Mouse (Mus musculus) gastrocnemius, adult 2 months (tissue): ENCODE measurements around the gene Sash1. TPM values are rescaled to one million over a fixed set of nuclear protein-coding genes. Genes with fewer than 3 reads are reported as not detected.
A peak's percentile ranks its signal among the peaks of the same experiment; 100 is the strongest.

Experiments
- DNase-seq: peaks from one replicate; pipeline ENCODE4 v3.0.0; 2022
- H3K27ac ChIP-seq: fragments of 200-600 bp; 2 replicates; pipeline ENCODE4 v1.8.1; 2022; ENCODE audit warnings: mild to moderate bottlenecking
- H3K4me3 ChIP-seq: fragments of 200-600 bp; 2 replicates; pipeline ENCODE4 v1.8.1; 2022; ENCODE audit warnings: mild to moderate bottlenecking, moderate library complexity
- CTCF ChIP-seq: fragments of 200-600 bp; IDR thresholded peaks from 2 replicates; pipeline ENCODE4 v1.8.1; 2022; ENCODE audit warnings: antibody characterized with exemption, mild to moderate bottlenecking, moderate library complexity
- intact Hi-C: fragments of 180-260 bp; cut with DNase I; formaldehyde crosslinking; loops from one replicate; pipeline ENCODE4 v1.15.1; 2025
- total RNA-seq, 2 experiments: library from RNA; stranded (reverse); gene quantifications; 2 replicates each; pipeline ENCODE4 v1.2.3; 2021

Gene Sash1
- total RNA-seq, 2 experiments from 2014 or later: 10.6 to 17.9 TPM

DNA sequence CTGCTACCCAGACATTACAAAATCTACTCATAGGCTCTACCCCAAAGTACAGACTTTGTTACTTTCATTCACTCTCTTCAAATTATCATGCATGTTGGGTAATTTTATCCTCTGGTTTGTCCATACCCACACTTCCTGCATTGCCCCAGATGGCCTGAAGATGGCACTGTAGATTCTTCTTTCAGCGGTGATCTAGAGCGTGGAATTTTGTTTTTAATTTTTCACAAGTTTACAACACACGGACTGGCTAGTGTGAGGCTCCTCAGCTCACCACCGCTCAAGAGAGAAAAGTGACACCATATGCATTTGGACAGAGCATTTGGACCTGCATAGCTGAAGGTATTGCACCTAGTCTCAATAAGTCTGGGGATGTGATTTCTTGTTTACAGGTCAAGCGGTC is 93.5 kb downstream of the Sash1 start:
- Histone ChIP-seq H3K4me3 (no peak overlapping the region), H3K27ac (no peak overlapping the region)
- intact Hi-C loops: no loop called here
- peak; percentile 89 for TF ChIP-seq CTCF
- peak; percentile 69 for DNase-seq

DNA sequence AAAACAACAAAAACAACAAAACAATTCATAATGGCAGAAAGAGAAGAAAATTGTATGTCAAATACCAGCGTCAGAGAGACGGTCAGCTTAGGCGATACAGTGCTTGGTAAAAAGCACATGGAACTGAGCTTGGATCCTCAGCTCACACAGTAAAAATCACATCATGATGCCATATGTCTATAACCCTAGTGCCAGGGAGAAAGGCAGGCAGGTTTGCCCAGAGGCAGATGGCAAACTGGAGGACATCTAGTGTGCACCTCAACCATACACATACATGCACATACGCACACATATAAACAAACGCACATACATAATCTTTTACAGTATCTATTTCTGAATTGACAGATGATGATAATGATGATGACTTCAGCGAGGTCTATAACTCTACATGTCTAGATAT is 96.8 kb downstream of the Sash1 start:
- H3K27ac ChIP-seq: no peak overlapping the region
- no peak for TF ChIP-seq CTCF
- no peak for DNase-seq
- no peak overlapping the region for H3K4me3 ChIP-seq
- intact Hi-C loops: no loop called here

DNA sequence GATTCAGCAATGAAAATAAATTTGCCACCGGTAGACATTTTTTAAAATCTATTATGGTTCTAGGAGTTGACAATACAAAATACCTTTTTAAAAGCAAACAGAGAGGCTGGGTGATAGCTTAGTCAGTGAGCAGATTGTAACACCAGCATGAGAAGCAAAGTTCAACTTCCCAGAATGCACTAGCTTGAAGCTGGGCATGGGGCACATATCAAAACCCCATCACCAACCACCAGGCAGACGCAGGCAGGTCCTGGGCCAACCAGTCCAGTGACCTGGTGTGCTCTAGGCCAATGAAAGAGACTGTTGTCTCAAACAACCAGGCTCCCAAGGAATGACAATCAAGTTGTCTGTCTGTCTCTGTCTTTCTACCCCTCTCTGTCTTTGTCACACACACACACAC is 98.6 kb downstream of the Sash1 start:
- intact Hi-C loops: no loop called here
- DNase-seq: no peak
- no peak overlapping the region for H3K4me3 ChIP-seq
- no peak for TF ChIP-seq CTCF
- peak overlapping the region; percentile 38 for H3K27ac ChIP-seq

DNA sequence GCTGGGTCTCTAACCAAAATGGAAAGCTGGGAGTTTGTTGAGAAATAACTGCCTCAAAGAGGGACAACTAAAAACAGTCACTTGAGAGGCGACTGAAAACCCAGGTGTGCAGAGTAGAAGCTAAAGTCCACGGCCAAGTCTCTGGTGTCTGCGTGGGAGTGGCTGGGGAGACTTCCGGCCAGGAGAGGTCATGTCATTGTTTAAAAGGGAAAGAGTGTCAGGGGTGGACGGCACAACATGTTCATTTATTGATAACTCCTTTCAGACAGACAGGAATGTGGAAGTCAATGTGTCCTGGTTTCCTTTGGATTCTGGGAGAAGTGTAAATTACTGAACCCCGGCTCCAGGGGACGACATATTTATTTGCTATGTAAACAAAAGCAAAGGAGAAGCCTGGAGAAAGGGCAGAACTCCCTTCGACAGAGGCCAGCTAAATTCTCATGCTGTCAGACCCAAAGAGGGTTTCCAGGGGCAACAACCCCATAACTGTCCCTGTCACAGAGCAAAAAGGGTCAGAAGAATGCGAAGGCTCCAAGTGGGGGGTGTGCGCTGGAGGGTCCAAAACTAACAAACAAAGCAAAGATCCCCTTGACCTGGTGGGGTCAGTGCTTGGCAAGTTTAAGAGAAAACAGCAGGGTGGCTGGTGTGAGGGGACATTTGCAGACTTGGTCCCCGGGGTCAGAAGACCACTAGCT is 100.3 kb downstream of the Sash1 start:
- TF ChIP-seq CTCF: no peak
- no peak for DNase-seq
- Histone ChIP-seq H3K27ac (no peak overlapping the region), H3K4me3 (no peak overlapping the region)
- intact Hi-C loops: no loop called here

DNA sequence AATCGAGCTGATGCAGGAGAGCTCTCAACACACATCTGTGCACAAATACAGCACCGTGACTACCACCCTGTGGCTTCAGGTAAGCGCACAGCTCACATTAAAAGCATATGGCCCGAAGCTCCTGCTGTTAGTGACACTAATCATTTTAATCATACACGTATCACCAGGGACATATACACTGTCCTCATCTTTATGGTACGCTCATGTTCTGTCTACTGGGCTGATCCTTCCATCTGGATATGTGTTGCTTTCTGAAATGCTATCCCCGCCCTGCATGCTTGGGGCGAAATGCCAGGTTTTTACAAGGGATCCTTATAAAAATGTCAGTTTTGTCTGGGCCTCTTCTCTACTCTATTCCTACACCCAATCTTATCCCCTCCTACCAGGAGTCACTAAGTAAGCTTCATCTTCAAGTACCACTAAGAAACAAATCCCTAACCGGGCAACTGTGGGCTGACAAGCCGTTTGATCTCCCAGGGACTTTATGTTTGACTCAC is 103.9 kb downstream of the Sash1 start:
- no peak overlapping the region for H3K27ac ChIP-seq
- H3K4me3 ChIP-seq: no peak overlapping the region
- no peak for DNase-seq
- intact Hi-C loops: no loop called here
- no peak for TF ChIP-seq CTCF

DNA sequence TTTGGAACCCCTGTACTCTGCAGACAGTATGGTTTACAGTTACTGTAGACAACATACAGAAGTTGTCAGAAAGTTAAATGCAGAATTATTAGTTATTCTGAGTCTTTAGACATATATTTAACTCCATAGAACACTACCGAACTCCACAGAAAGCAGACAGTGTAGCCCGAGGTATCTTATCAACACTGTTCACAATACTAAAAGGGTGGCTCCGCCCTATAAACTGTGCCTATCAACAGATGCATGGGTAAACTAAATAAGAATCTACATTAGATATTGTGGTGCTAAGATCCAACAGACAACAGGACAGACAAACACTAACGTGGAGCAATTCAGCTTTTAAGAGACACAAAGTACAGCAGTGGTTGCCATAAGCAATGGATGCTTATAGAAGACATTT is 106.0 kb downstream of the Sash1 start:
- Histone ChIP-seq H3K4me3 (no peak overlapping the region), H3K27ac (no peak overlapping the region)
- DNase-seq: no peak
- TF ChIP-seq CTCF: no peak
- intact Hi-C loops: no loop called here

DNA sequence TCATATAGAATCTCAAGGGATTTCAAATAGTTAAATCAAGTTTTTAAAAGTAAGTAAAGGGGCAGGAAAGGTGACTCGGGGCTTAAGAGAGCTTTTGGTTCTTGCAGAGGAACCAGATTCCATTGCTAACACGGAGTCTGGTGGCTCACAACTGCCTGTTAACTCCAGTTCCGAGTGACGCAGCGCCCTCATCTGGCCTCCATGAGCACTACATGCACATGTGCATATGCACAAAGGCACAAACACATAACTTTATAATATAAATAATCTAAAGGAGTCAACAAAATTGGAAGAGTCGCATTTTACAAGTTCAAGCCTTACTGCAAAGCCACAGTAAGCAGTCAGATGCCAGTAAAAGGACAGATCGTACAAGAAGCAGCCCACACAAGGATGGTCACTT is 107.0 kb downstream of the Sash1 start:
- intact Hi-C loops: no loop called here
- Histone ChIP-seq H3K4me3 (no peak overlapping the region), H3K27ac (no peak overlapping the region)
- no peak for DNase-seq
- TF ChIP-seq CTCF: peak; percentile 44

DNA sequence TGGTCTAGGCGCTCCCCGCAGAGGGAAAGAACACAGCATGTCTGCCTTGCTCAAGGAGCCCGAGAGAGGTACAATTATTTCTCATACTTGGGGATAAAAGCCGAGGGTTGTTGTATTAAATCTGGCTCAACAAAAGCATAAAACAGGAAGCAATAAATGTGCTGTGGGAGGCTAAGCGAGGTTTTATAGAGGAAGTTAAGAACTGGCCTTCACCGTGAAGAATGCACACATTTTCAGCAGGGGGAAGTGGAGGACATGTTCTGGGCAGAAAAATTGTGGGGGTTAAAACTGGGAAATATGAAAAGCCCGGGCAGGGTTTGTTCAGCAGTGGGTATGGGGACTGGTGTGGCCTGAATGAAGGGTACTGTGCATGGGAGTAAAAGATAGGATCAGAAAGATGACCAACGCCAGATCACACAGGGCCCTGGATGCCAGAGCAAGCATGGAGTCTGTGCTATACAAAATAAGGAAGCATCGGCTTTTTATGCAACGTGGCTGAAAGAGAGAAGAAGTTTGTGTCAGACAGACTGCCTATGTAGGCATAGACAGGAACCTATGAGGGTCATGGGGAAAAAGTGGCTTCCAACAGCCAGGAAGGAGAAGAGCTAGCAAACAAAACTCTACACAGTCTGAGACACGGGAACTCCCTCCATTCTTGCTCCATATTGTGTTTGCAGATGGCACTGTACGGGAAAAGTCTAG is 108.2 kb downstream of the Sash1 start:
- Histone ChIP-seq H3K4me3 (no peak overlapping the region), H3K27ac (no peak overlapping the region)
- no peak for TF ChIP-seq CTCF
- DNase-seq: no peak
- intact Hi-C loops: no loop called here

DNA sequence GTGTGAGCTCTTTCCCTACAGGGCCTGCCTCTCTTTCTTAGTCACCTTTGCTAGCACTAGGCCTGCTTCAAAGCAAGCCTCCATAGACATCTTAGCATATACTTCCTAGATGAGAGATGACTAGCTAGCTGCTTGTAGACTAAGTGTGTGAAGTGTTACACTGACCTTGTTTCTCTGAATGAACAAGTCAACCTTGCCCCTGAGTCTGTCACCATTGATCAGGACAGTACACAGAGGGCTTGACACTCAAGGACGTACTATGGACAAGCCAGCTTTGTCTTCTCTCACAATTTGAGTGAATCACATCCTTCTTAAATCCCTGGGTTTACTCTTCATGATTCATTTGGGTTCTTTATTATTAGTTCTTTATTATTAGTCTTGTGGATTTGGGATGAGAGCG is 109.1 kb downstream of the Sash1 start:
- no peak overlapping the region for H3K4me3 ChIP-seq
- no peak for TF ChIP-seq CTCF
- intact Hi-C loops: no loop called here
- no peak for DNase-seq
- H3K27ac ChIP-seq: 0 out of 2 replicates have a peak overlapping the region, but pooled peaks have one; percentile 57

DNA sequence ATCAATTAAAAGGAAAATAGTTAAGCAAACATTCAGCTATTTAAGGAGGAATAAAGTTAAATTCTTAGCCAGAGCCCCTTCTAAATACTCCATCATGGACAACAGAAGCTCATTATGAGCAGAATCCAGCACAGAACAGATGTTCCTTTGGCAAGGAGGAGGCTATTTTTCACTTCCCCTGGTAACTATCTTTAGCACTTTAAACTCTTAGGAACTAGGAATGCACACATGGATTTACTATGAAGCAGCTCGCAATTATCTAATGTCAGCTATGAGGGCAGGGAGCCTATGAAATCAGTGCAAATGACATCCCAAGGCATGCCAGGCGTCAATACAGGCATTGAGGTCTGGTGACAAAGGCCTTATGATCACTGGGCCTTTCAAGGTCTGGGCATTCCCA is 110.1 kb downstream of the Sash1 start:
- TF ChIP-seq CTCF: no peak
- no peak overlapping the region for H3K4me3 ChIP-seq
- peak overlapping the region; percentile 57; the same call in 1 of the 2 replicates for H3K27ac ChIP-seq
- no peak for DNase-seq
- intact Hi-C loops: no loop called here

DNA sequence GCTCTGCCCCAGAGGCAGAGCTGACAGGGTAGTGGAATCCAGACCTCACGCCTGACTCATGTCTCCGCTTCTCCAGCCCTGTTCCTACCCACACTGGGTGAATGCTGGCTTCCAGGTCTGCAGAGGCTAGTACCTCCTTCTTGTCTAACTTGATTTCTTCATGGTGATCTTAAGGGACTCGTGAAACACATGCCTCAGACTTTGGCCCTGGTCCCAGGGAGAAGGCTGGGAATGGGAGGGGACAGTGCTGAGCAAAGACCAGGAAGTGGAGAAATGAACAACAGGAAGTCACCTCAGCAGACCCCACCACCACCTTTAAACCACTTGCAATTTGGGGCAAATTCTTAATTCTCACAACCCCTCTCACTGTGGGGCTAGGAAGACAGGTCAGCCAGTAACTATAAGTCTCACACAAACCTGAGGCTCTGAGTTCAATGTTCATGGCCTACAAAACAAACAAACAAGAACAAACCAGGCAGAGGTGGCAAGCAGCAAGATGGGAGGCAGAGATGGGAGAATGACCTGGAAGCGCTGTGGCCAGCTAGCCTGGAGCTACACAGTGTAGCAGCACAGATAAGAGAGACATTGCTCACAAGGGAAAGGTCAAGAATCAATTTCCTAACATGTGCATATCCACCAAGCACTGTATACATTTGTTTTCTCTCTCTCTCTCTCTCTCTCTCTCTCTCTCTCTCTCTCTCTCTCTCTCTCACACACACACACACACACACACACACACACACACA is 113.2 kb downstream of the Sash1 start:
- TF ChIP-seq CTCF: no peak
- peak overlapping the region; percentile 80 for H3K27ac ChIP-seq
- H3K4me3 ChIP-seq: no peak overlapping the region
- intact Hi-C loops: no loop called here
- peak; percentile 85 for DNase-seq

DNA sequence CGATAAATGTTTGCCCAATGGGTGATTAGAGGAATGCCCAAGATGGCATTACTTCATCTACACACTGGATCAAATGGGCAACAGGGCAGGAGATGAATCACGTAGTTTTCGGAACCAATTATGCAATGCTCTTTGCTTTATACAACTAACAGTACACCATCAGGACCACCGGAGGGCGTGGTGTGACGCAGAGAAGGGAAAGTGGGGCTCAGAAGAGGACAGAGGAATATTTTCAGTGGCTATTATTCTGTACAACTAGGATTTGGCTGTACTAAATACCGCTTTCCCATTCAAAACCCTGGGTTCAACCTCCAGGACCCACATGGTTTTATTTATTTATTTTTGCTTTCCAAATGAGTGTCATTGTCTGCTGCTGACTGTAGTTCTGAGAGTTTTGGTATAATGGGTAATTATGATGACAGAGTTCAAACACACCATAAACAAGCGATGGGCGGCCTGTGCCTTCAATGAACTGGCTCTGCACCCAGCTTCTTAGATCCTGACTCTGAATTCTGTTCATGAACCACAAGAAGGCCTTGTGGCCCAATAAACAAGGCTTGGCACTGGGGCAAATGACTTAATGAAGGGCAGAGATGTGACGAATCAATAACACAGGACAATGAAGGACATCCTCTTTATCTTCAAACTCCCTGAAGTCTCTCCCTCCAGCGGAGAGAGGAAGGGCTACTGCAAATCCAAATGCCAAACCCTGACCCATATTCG is 114.8 kb downstream of the Sash1 start:
- H3K27ac ChIP-seq: peak overlapping the region; percentile 80; the same call in 1 of the 2 replicates
- H3K4me3 ChIP-seq: no peak overlapping the region
- TF ChIP-seq CTCF: 0 out of 2 replicates have a peak, but pooled peaks have one; percentile 6
- no peak for DNase-seq
- intact Hi-C loops: no loop called here
